Mouse (Mus musculus): ENCODE results near the gene Ecm2.

The Ecm2 gene

DNA sequence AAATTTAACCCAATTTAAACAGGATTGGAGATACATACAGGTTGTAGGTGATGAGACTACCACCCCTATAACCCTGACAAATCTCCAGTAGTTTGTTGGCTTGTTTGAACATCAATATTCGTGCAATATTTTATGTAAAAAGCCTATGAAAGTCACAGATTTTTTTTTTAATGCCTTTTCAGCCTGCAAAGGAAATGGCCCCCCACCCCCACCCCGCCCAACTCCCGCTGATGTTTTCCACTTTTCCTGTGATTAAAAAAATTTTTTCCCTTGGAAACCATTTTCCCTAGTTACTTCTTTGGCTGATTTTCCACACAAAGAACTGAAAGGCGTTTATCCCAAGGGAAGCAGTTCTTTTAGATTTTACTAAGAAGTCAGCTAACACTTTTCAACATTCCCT lies at the start of gene Ecm2:
Ecm2 (plus strand) TSS at position 301 of the 400 bp plus-strand sequence.
- DNase-seq: no peak

DNA sequence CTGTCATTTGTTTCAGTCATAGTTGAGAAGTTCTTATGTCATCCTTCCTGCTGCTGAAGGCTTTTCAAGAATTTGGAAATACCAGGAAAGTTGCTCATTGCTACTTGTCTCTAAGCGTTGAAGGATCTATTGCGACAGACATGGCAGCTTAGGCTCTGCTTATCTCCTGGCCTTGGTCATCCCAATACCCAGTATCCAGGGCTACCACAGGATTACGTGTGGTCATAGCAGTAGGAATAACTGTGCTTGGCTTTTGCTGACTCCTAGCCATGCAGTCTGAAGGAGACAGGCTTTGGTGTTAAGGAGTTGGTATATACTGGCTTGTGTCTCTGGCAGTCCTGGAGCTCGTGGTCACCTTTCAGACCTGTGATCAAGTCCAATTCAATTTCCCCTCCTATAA lies 44.3 kb upstream of the Ecm2 start:
- DNase-seq: no peak

DNA sequence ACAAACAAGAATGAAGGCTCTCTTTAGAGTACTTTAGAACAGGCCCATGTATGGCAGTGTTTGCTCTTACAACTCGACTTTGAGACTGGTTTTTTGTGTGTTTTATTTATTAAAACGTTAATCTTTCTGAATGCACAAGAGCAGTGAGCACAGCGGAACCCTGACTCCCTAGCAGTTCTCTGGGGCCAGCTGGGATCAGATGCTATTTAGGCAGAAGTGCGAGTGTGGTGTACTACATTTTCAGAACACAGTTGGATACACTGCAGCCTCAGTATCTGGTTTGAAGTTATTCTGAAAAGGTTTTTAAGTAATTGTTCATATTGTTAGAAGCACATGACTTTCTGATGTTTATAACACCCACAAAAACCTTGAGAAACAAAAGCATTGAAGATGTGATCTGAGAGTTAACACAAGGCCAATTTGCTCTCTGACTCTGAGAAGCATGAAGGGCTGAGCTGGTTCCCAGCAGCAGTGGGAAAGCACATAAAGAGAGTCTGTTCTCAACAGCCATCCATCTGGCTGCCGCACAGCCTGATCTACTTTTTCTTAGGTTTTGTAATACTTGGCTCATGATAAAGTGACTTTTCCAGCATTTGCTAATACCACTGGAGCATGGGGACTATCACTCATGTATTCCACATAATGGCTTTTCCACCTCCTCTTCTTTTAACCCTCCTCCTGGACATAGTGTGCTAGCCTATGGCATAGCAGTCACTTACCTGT lies 43.8 kb upstream of the Ecm2 start:
- DNase-seq: no peak

DNA sequence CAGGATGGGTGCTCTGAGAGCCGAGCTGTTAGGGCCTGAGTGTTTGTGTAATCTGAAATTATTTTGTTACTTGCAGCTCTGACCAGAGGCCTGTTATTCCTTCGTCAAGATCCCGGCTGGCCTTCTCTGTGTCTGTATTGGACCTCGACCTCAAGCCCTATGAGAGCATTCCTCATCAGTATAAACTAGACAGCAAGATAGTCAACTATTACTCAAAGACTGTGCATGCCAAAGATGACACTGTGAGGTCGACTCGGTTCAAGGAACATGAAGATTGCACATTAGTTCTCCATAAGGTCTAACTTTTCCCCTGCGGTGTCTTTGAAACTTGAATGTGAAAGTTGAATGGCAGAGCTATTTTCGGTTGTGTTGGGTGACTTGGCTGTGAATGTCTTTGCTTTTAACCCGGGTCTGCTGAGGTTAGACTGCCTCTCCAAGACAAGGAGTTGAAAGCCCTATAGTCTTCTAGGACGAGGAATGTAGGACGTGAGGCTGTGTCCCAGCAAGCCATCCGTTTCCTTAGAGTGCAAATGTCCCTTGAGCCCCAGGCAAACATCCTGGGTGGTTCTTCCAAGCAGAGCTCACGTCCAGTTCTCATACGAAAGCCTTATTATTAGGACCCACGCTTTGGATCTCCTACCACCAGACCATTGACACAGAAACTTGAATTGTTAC lies 43.0 kb upstream of the Ecm2 start:
- peak; percentile 16 to 27 for DNase-seq

DNA sequence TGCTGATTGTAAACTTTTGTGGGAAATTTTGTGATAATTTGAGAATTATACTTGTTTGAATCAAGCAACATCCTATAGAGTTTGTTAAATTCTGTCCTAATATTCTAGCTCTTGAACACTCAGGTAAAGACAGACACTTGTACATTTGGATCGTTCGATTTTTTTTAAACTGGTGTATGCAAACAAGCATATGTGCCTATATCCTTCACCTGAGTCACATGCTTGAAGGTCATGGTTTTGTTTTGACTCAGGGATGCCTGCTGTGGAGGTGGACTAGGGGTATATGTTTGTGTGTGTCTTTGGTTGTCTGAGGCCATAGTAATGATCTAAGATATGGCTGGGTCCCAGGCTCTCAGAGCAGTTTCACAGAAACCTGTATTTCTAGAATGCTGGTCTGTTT lies 41.7 kb upstream of the Ecm2 start:
- DNase-seq: no peak

DNA sequence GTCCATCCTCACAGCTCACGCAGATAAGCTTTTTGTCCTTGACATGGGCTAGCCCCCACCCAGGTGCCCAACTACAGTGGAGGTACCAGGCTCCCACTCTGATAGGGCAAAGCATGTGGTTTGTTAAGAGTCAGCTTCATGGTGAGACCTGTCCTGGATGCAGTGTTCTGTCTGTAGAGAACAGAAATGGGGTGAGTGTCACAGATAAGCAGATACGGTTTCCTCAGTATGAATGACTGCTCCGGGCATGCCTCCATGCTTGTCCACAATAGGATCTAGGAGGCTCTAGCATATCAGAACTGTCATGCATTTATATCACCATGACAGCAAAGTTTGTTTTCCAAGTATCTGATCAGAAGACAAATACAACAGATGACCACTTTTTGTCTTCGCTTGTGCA lies 38.7 kb upstream of the Ecm2 start:
- no peak for DNase-seq

DNA sequence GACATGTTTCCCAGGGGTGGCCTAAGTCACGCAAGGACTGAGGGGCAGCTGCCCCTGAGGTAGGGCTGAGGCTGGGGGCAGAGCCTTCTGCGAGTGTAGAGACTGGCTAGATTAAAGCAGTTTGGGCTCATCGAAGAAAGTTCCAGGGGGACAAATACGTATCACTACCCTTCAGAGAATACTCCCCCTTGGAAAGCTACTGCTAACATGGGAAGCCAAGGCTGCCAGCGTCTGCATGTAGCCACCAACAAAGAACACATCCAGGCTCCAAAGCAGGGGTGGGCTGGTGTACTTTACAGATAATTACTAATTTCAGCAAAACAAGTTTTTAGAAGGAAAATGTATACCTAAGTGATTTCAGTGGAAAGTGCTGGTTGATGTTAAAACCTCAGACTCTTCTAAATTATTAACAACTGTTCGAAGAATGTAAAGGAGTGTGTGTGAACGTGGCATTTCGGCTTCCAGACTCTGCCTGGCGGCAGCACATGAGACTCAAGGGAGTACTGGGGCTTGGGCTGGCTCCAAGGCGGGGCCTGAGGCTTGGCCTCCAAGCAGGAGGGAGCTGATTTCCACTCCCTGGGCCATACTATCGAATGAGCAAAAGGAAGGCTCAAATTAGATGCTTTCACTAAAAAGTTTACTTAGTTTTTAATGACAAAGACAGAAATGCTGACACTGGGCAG lies 38.1 kb upstream of the Ecm2 start:
- DNase-seq: peak; percentile 71 to 78

DNA sequence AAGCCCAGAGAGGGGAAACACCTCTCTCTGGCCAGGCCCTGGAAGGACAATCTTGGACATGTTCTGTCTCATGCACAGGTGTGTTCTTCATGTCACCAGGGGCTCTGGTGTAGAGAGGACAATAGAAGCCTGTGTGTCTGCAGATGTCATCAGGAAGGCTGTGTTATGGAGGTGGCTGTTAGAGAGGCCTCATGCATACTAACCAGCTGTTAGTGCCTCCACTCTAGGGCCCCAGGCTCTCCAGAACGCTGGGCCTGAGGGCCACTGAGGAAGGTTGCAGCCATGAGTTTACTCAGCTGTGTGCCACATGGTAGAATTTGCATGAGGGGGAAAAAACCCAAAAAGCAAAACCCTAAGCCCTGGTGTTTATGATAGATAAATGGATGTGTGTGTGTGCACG lies 37.0 kb upstream of the Ecm2 start:
- no peak for DNase-seq

DNA sequence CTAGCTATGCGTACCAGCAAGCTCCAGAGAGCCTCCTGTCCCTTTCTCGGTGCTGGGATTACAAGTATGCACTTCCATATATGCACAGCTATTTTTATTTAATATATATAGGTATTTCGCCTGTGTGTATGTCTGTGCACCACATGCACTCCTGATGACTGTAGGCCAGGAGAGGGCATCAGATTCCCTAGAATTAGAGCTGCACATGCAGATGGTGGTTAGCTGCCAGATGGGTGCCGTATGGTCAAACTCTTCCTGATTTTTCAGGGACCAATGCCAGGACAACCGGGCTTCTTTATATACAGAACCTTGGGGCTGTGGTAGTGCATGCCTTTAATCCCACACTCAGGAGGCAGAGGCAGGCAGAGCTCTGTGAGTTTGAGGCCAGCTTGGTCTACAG lies 35.6 kb upstream of the Ecm2 start:
- DNase-seq: no peak

DNA sequence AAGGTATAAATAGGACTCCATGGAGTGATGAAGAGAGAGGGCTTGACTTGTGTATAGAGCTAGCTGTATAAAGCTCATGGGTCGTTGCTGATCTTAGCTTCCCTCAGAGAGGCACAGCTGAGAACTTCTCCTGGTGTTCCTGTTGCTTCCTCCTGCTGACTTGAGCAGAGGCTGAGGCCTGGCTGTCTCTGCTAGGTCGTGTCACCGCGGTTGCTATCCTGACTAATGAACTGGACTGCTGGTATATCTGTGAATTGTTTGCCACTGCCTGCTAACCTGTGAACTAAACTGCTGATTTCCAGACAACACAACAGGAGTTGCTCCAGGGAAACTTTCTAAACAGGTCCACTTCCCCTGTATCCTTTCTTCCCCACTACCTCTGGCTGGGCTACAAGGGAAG lies 34.3 kb upstream of the Ecm2 start:
- DNase-seq: no peak

DNA sequence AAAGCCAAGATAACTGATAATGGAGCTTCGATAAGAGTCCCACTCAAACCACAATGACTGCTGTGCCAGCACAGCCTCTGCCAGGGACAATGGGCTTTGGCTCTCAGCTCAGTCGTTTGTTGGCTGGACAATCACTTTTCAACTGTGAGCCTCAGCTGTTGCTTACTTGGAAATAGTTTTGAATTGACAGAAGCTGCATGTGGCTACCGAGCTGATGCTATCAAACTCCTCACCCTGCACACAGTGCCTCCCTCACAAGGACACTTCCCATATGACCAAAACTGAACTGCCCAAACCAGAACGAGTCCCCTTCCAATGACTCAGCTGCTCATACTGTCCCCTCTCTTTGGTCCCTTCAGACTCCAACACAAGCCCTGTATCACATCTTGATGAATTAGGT lies 33.8 kb upstream of the Ecm2 start:
- DNase-seq: no peak

DNA sequence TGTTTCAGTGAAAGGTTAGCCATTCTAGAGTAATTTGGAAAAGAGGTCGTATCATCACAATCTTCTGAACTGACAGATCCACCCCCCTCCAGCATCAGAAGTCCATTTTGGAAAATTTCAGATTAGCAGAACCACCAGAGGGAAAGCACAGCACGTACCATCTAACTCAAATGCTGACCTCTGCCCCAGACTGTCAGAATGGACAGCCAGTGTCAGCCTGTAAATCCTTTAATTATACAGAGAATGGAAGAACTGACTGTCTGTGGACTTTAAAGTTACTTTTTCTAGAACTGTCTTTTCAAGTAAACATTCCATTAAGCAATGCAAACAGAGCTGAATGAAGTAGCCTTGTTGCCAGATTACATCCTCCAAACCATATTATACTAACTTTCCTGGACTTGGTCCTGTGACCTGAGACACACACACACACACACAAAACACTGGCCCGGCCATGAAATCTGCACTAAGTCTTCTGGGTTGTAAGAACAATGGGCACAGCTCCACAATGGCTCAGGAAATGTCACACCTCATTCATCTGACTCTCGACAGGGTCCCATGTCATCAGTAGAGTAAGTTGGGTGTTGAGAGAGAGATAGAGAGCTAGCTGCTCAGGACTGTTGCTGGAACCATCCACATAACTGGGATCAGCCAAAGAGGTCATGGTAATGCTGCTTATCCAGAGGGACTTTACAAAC lies 32.5 kb upstream of the Ecm2 start:
- no peak for DNase-seq

DNA sequence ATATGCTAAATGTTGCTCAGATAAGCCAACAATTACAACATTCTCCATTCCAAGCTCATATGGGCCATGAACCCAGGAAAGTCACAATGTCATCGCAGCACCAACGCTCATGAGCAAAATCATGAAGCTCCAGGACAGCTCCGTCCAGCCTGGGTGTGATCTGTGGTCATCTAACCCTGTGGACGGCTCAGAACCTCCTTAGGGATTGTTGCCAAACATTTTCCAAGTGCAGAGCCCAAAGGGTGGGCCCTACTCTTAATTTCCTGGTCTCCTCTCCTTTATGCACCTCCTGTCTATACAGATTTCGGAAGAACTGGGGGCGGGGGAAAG lies 32.0 kb upstream of the Ecm2 start:
- no peak for DNase-seq

DNA sequence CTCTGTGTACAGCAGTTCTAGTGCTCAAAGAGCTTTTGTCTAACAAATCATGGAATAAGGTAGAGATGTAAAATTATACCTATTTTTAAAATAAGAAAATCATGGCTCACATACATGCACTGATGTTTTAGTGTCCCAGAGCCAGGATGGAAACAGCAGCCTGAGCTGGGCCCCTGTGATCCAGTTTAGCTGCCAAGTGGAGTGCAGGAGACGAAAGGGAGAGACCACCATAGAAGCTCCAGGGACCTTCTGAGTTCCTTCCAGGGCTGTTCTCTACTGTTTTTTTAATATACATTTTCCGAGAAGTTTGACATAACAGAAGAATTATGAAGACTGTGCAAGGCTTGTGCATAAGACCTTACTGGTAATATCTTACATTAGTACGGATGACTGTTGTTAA lies 26.7 kb upstream of the Ecm2 start:
- no peak for DNase-seq

DNA sequence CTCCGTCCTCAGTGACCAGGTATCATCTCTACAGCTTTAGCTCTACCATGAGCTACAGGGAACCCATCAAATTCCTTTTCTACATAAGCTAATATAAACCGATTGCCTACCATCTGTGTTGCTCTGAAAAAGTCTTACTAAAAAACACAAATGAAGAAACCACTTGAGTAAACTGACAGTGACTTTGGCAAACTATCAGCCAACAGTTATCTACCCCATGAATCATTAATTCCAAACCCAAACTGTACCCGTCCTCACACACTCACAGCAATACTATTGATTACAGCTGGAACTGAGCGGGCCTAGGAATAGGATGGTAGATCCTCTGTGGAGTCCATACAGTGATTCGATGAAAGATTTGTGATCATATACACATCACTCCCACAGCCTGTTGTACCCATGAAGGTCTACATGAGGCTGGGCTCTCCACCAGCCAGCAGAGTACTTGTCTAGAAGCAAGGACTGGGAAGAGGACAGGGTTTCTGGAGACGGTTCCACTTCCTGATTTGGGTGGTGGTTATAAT lies 25.7 kb upstream of the Ecm2 start:
- DNase-seq: no peak

DNA sequence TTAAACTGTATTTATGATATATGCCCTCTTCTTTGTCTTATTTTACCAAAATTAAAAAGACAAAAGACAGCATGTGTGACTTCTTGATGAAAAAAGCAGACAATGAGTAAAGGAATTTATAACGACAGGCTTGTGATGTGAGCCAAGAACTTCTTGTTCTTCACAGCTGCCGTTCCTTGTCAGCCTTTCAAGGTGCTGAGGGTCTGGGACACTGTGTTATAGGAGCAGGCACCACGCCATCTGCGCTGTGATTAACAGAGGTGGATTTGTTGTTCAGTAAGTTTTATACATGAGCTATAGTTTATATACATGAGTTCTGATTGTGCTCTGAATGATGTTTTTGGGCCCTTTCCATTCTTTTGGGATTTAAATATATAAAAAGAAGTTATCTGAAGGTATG lies 25.2 kb upstream of the Ecm2 start:
- DNase-seq: no peak

DNA sequence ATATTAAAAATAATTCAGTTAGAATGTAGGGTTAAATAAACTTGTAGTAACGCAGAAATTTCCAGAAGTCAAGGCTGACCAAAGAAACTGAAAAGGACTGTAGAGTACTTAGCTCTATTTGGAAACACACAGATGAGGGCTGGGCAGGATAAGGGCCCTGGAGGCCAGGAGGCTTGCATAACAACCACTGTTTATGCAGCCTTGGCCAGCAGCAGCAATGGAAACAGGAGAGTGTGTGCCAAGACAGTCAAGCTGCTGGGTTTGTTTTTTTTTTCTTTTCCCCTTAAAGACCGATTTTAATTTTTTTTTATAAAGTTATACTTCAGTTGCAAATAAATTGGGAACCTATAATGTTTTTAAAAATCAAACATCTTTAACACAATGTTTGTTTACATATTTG lies 24.6 kb upstream of the Ecm2 start:
- DNase-seq: peak; percentile 54 to 60

DNA sequence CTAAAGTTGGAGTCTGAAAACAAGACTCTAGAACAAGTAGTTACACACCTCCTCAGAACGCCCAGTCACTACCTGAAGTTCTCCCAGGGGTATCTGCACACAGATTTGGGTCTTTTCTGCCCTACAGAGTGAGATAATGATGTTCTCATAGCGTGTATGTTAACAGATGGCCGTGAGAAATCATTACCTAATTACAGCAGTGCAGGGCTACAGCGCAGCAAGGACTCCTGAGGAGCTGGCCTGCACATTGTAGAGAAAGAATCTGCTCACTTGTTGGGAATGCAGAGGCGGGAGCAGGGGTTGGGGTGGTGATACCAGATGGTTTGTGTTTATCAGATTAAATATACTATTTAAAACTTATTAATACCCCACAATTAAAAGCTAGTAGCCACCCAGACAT lies 24.1 kb upstream of the Ecm2 start:
- DNase-seq: no peak

DNA sequence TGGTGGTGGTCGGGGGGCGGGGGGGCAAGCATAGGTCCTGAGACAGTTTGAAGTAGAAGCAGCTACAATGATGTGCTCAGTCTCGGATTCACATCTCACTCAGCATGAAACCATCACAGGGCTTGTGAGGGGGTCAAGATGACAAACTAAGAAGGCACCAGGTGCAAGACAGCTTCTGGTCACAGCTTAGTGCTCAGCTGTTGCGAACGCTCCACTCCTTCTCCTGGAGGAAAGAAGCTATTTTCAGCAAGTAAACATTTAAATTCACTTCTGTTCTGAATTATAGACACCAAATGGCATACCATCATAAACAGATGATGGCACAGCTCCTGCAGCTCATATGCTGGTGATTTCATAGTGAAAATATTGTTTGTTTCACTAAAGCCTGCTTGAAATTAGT lies 19.2 kb upstream of the Ecm2 start:
- no peak for DNase-seq

DNA sequence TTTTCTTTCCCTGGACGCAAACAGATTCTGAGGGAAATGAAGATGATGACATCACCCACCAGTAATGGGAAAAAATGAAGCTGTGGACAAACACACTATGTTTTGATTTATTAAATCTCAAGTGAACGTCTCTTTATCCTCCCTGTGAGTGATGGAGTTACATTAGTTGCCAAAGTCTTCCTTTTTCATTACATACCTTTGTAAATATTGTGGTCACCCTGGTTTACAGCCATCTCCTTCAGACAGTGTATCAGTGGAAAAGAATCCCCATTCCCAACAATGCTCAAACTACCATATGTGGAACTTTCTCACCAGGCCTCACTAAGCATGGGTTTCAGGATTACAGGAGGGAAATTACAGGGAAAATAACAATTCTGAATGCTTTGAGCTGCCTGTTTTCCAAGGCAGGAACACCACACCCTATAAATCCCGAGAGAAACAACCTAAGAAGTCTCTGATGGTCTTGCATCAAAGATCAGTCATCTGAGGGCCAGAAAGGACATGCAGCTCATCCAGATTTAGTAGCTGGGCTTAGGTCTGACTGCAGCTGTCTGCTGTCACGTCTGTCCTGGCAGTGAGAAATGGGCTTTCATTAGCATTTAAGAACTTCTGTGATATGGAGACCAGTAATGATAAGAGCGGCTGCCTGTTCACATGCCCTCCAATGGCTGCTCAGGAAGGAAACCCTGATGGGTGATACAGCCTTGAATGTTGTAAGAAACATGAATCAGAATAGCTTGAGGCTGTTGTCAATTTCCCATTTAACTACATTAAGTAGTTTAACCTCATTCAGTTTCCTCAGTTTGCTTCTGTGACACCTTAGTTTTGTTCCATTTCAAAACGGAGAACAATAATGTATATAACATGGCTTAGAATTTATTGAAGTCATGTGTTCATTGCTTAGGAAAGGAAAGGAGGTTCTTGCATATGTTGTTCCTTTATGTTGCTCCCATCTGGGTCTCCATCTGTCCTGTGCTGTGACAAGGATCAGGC lies 11.9 kb upstream of the Ecm2 start, which contains the start of gene Tes3-ps:
Tes3-ps (plus strand) TSS at position 943 of the 993 bp plus-strand sequence.
- DNase-seq: no peak

DNA sequence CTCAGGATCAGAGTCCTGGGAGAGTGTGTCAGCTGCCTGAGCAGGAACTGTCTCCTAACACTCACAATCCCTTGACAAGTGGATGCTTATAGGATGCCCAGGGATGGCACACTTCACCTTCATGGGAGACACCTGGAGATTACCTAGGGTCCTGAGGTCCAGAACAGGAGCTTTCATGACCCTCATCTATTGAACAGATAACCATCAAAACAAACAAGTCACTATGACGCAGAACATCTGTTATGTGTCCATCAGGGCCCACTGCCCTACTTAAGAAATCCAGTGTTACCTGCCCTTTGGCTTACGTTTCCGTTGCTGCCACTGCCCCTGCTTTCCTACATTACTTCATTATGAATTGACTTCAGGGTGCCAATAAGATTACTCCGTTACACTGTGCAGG lies 1.2 kb downstream of the Ecm2 start:
- no peak for DNase-seq

DNA sequence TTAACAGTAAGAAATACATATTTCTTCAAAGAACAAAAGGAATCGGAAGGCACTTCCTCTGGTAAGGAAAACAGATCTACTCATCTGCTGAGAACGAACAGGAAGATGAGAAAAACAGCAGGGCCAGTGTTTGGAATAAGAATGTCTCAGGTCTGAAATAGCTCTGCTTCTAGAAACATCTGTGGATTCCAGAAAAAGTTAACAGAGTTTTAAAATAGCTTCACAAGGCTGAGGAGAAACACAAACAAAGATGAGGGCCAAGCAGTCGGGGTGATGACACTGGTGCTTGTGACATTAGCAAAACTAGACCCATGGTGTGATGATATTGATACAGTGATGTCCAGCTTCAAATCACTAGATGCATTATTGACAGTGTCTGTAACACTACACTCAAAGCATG lies 2.6 kb downstream of the Ecm2 start:
- DNase-seq: no peak

All from kidney, postnatal 4 days (tissue).